9 mouse cellular contexts compared by ENCODE assay signal in the genomic region with DNA sequence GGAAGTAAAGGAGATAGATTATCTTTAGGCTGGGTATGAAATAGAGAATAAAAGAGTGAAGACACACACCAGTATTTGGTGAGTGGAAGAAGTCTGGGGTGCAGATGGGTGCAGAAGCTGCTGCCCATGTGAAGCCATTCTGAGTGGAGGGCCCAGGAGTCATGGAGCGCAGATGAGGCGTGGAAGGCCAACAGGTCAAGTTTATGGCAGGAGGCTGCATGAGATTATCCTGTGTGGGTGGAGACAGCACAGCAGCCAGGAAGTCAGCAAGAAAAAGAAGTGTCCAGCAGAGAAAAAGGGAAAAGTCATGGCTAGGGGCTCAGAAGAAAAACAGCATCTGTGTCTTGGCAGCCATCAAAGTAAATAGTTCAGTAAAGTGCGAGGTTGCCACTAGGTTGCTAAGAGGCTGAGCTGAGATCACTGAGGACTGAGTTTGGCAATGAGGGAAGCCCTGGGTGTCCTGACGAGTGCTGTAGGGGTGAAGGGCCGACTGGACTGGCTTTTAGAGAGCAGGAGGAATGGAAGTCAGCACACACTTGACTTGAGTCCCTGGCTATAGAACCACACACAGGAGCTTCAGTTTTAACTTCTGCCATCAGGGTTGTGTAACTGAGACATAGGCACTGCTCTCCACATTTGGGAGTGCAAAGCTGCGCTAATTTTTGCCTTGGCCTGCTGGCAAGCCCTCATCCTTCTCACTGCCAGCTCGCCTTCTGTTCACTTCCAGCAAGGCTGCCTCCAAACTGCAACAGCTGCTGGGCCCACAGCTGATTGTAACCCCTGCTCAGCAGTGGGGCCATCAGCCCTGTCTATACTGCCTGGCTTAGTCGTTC. TPM values are rescaled to one million over a fixed set of nuclear protein-coding genes. Genes with fewer than 3 reads are reported as not detected.
DNase-seq lines count a peak whose midpoint lies in the region; ATAC-seq lines count a peak whose summit lies in the region.
"Had no signal": no experiment of that assay in that cellular context is flagged by ENCODE, and none has a peak within 500 bp of the region (broad histone marks: within the 10 kb centered on the region; RNA-seq: fewer than 3 reads in every experiment).

No protein-coding gene starts in this region.

- no peaks in the 10 kb centered on the region for H3K27me3 ChIP-seq in hindbrain, embryonic 13.5 days
- H3K27me3 ChIP-seq in hindbrain, embryonic 10.5 days (ENCODE audit: insufficient read depth, poor library complexity, severe bottlenecking), result no peaks in the 10 kb centered on the region
- no peaks in the 10 kb centered on the region for H3K27me3 ChIP-seq in forebrain, embryonic 16.5 days (replicated peaks; ENCODE audit: control insufficient read depth, insufficient read depth, low read length)
- no peaks in the 10 kb centered on the region for H3K27me3 ChIP-seq in kidney, embryonic 16.5 days (ENCODE audit: insufficient read depth, low read length)
- H3K27me3 ChIP-seq: liver, embryonic 15.5 days had no signal

- intact Hi-C loops in heart, postnatal 14 days (cut with DNase I), result no loop called here

- peaks cover 29% of the 10 kb centered on the region for H3K4me1 ChIP-seq in hindbrain, embryonic 13.5 days (replicated peaks)
- H3K4me1 ChIP-seq in hindbrain, embryonic 10.5 days (replicated peaks), result peaks cover 10% of the 10 kb centered on the region; the same call in 1 of the 2 replicates
- peaks cover 16% of the 10 kb centered on the region for H3K4me1 ChIP-seq in forebrain, embryonic 16.5 days (replicated peaks; ENCODE audit: control insufficient read depth, insufficient read depth, low read length)
- no peaks in the 10 kb centered on the region; the same call in 1 of the 2 replicates for H3K4me1 ChIP-seq in kidney, embryonic 16.5 days (ENCODE audit: insufficient read depth, low read length)

- H3K4me2 ChIP-seq in hindbrain, embryonic 13.5 days, result no peak overlapping the region
- no peak overlapping the region for H3K4me2 ChIP-seq in forebrain, embryonic 16.5 days (ENCODE audit: low read length)
- no peak overlapping the region for H3K4me2 ChIP-seq in kidney, embryonic 16.5 days (replicated peaks; ENCODE audit: low read depth, low read length)
- H3K4me2 ChIP-seq: liver, embryonic 15.5 days had no signal

- ATAC-seq in hindbrain, embryonic 13.5 days (ENCODE audit: low FRiP score), result peak; percentile 62
- peak; percentile 92 for ATAC-seq in forebrain, embryonic 16.5 days
- no peak for ATAC-seq in kidney, embryonic 16.5 days (ENCODE audit: low FRiP score, low TSS enrichment)

- no peaks in the 10 kb centered on the region for H3K36me3 ChIP-seq in hindbrain, embryonic 13.5 days
- no peaks in the 10 kb centered on the region for H3K36me3 ChIP-seq in hindbrain, embryonic 10.5 days
- H3K36me3 ChIP-seq in forebrain, embryonic 16.5 days (ENCODE audit: control insufficient read depth, insufficient read depth), result no peaks in the 10 kb centered on the region
- H3K36me3 ChIP-seq in kidney, embryonic 16.5 days (ENCODE audit: insufficient read depth, low read length), result no peaks in the 10 kb centered on the region
- H3K36me3 ChIP-seq: liver, embryonic 15.5 days had no signal

- H3K27ac ChIP-seq in hindbrain, embryonic 13.5 days, result peak overlapping the region; percentile 70
- no peak overlapping the region for H3K27ac ChIP-seq in hindbrain, embryonic 10.5 days
- H3K27ac ChIP-seq in forebrain, embryonic 16.5 days (ENCODE audit: low read length), result peak overlapping the region; percentile 37; the same call in 1 of the 2 replicates
- H3K27ac ChIP-seq in kidney, embryonic 16.5 days (ENCODE audit: low read length), result no peak overlapping the region
- H3K27ac ChIP-seq: liver, embryonic 15.5 days had no signal

- DNase-seq in hindbrain, embryonic 10.5 days (ENCODE audit: low spot score), result no peak
- DNase-seq in heart, postnatal 14 days, result peak; percentile 56 to 63
- peak; percentile 31 to 70 for DNase-seq in left cerebral cortex, adult 9 months (ENCODE audit: low spot score in 2 of 2)
- peak; percentile 33 for DNase-seq in right cerebral cortex, postnatal 14 days
- DNase-seq in retina, postnatal 1 day, result no peak

- no peak overlapping the region for H3K4me3 ChIP-seq in hindbrain, embryonic 13.5 days
- no peak overlapping the region for H3K4me3 ChIP-seq in hindbrain, embryonic 10.5 days
- no peak overlapping the region for H3K4me3 ChIP-seq in forebrain, embryonic 16.5 days (replicated peaks; ENCODE audit: low read length)
- H3K4me3 ChIP-seq in kidney, embryonic 16.5 days (ENCODE audit: low read length), result no peak overlapping the region
- H3K4me3 ChIP-seq: liver, embryonic 15.5 days had no signal

- no peaks in the 10 kb centered on the region for H3K9me3 ChIP-seq in hindbrain, embryonic 13.5 days
- no peaks in the 10 kb centered on the region for H3K9me3 ChIP-seq in hindbrain, embryonic 10.5 days
- no peaks in the 10 kb centered on the region for H3K9me3 ChIP-seq in forebrain, embryonic 16.5 days (ENCODE audit: control insufficient read depth, low read length)
- H3K9me3 ChIP-seq in kidney, embryonic 16.5 days (ENCODE audit: low read length), result no peaks in the 10 kb centered on the region
- H3K9me3 ChIP-seq: liver, embryonic 15.5 days had no signal

- WGBS in hindbrain, embryonic 13.5 days, result 65% methylated on average over 8 of the region's 8 CpGs
- WGBS in hindbrain, embryonic 10.5 days, result 78% methylated on average over 8 of the region's 8 CpGs
- 59% methylated on average over 8 of the region's 8 CpGs for WGBS in forebrain, embryonic 16.5 days
- 55% methylated on average over 8 of the region's 8 CpGs for WGBS in kidney, embryonic 16.5 days

- H3K9ac ChIP-seq in hindbrain, embryonic 13.5 days, result no peak overlapping the region; the same call in 1 of the 2 replicates
- no peak overlapping the region for H3K9ac ChIP-seq in forebrain, embryonic 16.5 days (replicated peaks; ENCODE audit: low read depth, low read length)
- H3K9ac ChIP-seq in kidney, embryonic 16.5 days (replicated peaks; ENCODE audit: low read length), result no peak overlapping the region
- H3K9ac ChIP-seq: liver, embryonic 15.5 days had no signal

RNA-seq across cellular contexts. Expression of a gene that starts 8.1 kb away (rescaled TPM):
- 20.3 and 21.8 TPM in 2 replicates for polyA plus RNA-seq in hindbrain, embryonic 13.5 days (2015; fragmentation: Nextera tagmentation; extraction: Ambion mirVana)
- polyA plus RNA-seq in hindbrain, embryonic 10.5 days (2016; fragmentation: Nextera tagmentation; extraction: Ambion mirVana), result 13.4 and 13.9 TPM in 2 replicates
- polyA plus RNA-seq in forebrain, embryonic 16.5 days (2015; fragmentation: Nextera tagmentation; extraction: Ambion mirVana), result 24.3 and 25.0 TPM in 2 replicates
- 10 to 100 TPM; 31.8 to 32.9 TPM for total RNA-seq in heart, postnatal 14 days (2021)
- 17.4 and 18.6 TPM in 2 replicates for polyA plus RNA-seq in kidney, embryonic 16.5 days (2015; fragmentation: Nextera tagmentation; extraction: Ambion mirVana)

RNA-seq across cellular contexts. Expression of a gene that starts 39.6 kb away (rescaled TPM):
- polyA plus RNA-seq in hindbrain, embryonic 13.5 days (2015; fragmentation: Nextera tagmentation; extraction: Ambion mirVana), result 127 TPM in 2 replicates
- 161 and 220 TPM in 2 replicates for polyA plus RNA-seq in hindbrain, embryonic 10.5 days (2016; fragmentation: Nextera tagmentation; extraction: Ambion mirVana)
- polyA plus RNA-seq in forebrain, embryonic 16.5 days (2015; fragmentation: Nextera tagmentation; extraction: Ambion mirVana), result 129 and 143 TPM in 2 replicates
- 10 to 100 TPM; 36.4 to 38.0 TPM for total RNA-seq in heart, postnatal 14 days (2021)
- polyA plus RNA-seq in kidney, embryonic 16.5 days (2015; fragmentation: Nextera tagmentation; extraction: Ambion mirVana), result 163 and 172 TPM in 2 replicates

Comparison
In these comparisons a context has a peak if more than half of its experiments do, and no peak if none do; other contexts are left out.
1. H3K27ac ChIP-seq: peak in hindbrain, embryonic 13.5 days (single experiment) and forebrain, embryonic 16.5 days (single experiment); none in hindbrain, embryonic 10.5 days (single experiment) and kidney, embryonic 16.5 days (single experiment).
2. DNase-seq: peak in heart, postnatal 14 days (2 of 2), left cerebral cortex, adult 9 months (2 of 2) and right cerebral cortex, postnatal 14 days (single experiment); none in hindbrain, embryonic 10.5 days (single experiment) and retina, postnatal 1 day (single experiment).